Mouse (Mus musculus) forebrain, embryonic 15.5 days (tissue): ENCODE measurements at regions not wholly inside any gene's neighbourhood (a gene's known extent, or its start where the extent isn't known, plus 50 kb on each side); places are given as distances from the start of the nearest gene placed in this dataset.

Experiments
- ATAC-seq: fragments of 200-750 bp; cut with Nextera tagmentation; replicated peaks from 2 replicates; pipeline ENCODE4 v1.8.0; 2017; ENCODE audit warnings: mild to moderate bottlenecking, moderate TSS enrichment, moderate library complexity
- H3K27ac ChIP-seq: fragments of 300-500 bp; sonication (generic); replicated peaks from 2 replicates; pipeline ENCODE4 v1.5.1; 2015; ENCODE audit warnings: mild to moderate bottlenecking, inconsistent platforms
- H3K27me3 ChIP-seq: fragments of 300-500 bp; sonication (generic); 2 replicates; pipeline ENCODE4 v1.6.1; 2015; ENCODE audit warnings: inconsistent platforms
- H3K36me3 ChIP-seq: fragments of 300-500 bp; sonication (generic); 2 replicates; pipeline ENCODE4 v1.6.1; 2015; ENCODE audit warnings: mild to moderate bottlenecking, inconsistent platforms
- H3K4me1 ChIP-seq: fragments of 300-500 bp; sonication (generic); 2 replicates; pipeline ENCODE4 v1.6.1; 2015; ENCODE audit warnings: inconsistent platforms
- H3K4me2 ChIP-seq: fragments of 300-500 bp; sonication (generic); replicated peaks from 2 replicates; pipeline ENCODE4 v1.6.1; 2015; ENCODE audit warnings: mild to moderate bottlenecking, inconsistent platforms
- H3K4me3 ChIP-seq: fragments of 300-500 bp; sonication (generic); 2 replicates; pipeline ENCODE4 v1.5.1; 2015; ENCODE audit warnings: mild to moderate bottlenecking, inconsistent platforms
- H3K9ac ChIP-seq: fragments of 300-500 bp; sonication (generic); replicated peaks from 2 replicates; pipeline ENCODE4 v1.6.1; 2015; ENCODE audit warnings: mild to moderate bottlenecking, inconsistent platforms
- H3K9me3 ChIP-seq: fragments of 300-500 bp; sonication (generic); 2 replicates; pipeline ENCODE4 v1.6.1; 2016; ENCODE audit warnings: inconsistent platforms
- WGBS: fragments of 180-500 bp; shearing (Covaris S2); methylation state at CpG from one replicate; pipeline ENCODE4 v1.1.7; 2015; ENCODE audit warnings: mixed read lengths; 5-methylcytosine and 5-hydroxymethylcytosine counted together

DNA sequence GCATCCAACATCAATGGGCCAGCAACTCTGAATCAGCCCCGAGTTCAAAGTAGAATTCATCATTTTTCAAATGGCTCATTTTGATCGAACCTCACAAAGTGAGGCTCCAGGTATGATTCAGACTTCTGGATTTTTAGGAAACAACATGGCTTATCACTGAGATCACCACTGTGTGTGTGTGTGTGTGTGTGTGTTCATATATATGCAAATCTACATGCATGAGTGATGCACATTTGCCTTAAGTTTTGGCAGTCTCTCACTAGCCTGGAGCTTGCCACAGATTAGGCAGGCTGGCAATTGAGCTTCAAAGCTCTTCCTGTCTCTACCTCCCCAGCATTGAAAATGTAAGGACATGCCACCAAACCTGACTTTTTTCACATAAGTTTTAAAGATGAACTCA lies 195.1 kb upstream of the Mindy3 start:
- Histone ChIP-seq H3K4me1 (no peaks in the 10 kb centered on the region), H3K4me3 (no peak overlapping the region), H3K27me3 (no peaks in the 10 kb centered on the region), H3K4me2 (no peak overlapping the region), H3K27ac (no peak overlapping the region), H3K9me3 (no peaks in the 10 kb centered on the region), H3K9ac (no peak overlapping the region), H3K36me3 (no peaks in the 10 kb centered on the region)
- WGBS: 90% methylated on average over 2 of the region's 2 CpGs
- ATAC-seq: no peak

DNA sequence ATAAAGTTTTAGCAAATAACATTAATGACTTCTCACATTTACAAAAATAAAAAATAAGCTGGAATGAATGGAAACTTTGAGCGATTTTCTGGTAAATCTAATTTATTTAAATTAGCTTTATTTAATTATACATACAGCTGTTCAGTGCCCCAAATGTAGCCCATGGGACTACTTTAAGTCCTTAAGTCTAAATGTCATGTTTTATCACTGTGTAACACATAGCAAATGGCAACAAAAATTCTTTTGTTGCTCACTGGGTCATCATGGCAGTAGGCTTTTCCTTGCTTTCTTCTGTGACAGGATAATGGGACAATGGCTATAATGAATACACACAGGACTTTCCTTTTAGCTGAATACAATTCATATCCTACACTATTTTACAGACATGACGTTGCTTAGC lies 194.6 kb upstream of the Mindy3 start:
- no peaks in the 10 kb centered on the region for H3K4me1 ChIP-seq
- ATAC-seq: no peak
- H3K4me3 ChIP-seq: no peak overlapping the region
- no peak overlapping the region for H3K9ac ChIP-seq
- H3K27ac ChIP-seq: no peak overlapping the region
- no peaks in the 10 kb centered on the region for H3K9me3 ChIP-seq
- no peaks in the 10 kb centered on the region for H3K36me3 ChIP-seq
- H3K27me3 ChIP-seq: no peaks in the 10 kb centered on the region
- no peak overlapping the region for H3K4me2 ChIP-seq
- 58% methylated on average over 2 of the region's 2 CpGs for WGBS

DNA sequence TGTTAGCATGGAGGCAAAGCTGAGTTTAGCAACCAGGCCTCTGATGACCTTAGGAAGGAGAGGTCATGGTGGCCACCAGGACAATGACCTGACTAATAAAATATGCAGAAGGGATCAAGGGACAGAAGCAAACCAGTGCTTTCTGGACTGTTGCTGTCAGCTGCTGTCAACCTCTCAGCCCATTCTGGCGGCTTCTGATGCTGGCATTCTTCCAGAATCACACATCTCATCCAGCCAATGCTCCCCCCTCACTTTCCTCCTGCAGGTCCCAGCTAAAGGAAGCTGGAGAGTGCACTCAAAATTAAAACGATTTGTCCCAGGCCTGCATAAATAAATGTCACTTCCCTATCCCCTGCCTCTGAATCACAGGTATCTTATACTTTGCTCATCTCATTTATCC lies 163.3 kb upstream of the Mindy3 start:
- WGBS: 30% methylated on average over 2 of the region's 2 CpGs
- H3K9me3 ChIP-seq: no peaks in the 10 kb centered on the region
- ATAC-seq: peak; percentile 82

DNA sequence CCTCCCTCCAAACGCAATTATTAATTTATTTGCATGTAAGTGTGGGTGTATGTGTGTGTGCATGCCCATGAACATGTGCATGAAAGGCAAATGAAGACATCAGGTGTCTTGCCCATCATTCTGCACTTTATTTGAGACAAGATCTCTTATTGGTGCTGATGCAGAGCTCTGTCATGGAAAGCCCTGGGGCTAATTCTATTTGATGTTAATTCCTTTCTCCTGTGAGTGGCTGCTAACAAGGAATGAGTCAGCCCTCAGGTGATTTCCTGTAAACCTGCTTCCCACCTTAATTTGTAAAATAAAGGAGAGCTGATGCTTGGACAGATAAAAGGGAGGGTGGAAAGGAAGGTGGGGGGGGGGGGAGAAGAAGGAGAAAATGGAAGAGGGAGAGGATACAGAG lies 138.5 kb upstream of the Mindy3 start:
- no peak overlapping the region for H3K27ac ChIP-seq
- 54% methylated on average over 1 of the region's 1 CpGs for WGBS
- H3K27me3 ChIP-seq: no peaks in the 10 kb centered on the region
- H3K4me2 ChIP-seq: no peak overlapping the region
- no peaks in the 10 kb centered on the region for H3K4me1 ChIP-seq
- no peak overlapping the region for H3K9ac ChIP-seq
- ATAC-seq: no peak
- no peaks in the 10 kb centered on the region for H3K9me3 ChIP-seq
- H3K4me3 ChIP-seq: no peak overlapping the region
- H3K36me3 ChIP-seq: no peaks in the 10 kb centered on the region

More for the DNA sequence above, 163.3 kb upstream of the Mindy3 start:
- H3K9ac ChIP-seq: no peak overlapping the region
- H3K27me3 ChIP-seq: no peaks in the 10 kb centered on the region
- H3K4me3 ChIP-seq: no peak overlapping the region
- H3K4me2 ChIP-seq: no peak overlapping the region
- H3K27ac ChIP-seq: no peak overlapping the region
- peaks cover 6% of the 10 kb centered on the region for H3K4me1 ChIP-seq
- no peaks in the 10 kb centered on the region for H3K36me3 ChIP-seq

DNA sequence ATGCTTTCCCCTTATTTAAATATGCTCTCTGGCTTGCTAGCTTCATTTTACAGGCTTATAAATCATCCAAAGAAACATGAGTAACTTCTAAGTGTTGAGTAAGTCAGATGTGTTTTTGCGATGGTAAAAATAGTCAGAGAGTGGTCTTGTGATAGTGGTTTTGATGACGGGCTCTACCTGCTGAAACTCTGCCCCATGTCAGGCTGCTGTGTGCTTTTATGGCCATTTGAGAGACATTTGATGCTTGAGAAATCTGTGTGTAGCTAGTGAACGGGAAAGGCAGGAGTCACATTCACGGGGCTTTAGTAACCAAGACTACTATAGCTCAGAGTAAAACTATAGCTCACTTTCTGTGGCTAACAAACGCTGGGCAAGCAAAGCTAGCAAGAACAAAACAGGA lies 103.1 kb upstream of the Mindy3 start:
- Histone ChIP-seq H3K4me2 (no peak overlapping the region), H3K36me3 (no peaks in the 10 kb centered on the region), H3K9ac (no peak overlapping the region), H3K27me3 (no peaks in the 10 kb centered on the region), H3K9me3 (no peaks in the 10 kb centered on the region), H3K4me1 (no peaks in the 10 kb centered on the region), H3K4me3 (no peak overlapping the region), H3K27ac (no peak overlapping the region)
- WGBS: 66% methylated on average over 5 of the region's 5 CpGs
- no peak for ATAC-seq

DNA sequence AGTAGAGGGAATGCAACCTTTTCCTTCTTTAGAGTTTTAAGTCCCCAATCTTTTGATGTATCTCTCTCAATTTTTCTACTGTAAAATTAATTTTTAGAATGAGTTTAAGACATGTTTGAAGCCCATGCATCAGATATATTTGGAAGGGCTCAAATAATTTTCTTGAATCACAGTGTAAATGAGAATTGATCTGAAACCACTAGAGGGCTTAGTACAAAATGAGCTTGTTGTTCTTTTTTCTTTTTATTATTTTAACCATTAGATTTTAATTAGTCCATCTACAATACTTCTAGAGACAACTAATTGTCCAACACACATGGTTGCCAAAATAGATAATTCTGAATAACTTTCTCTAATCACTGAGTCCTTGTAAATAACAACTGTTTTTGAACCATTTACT lies 102.5 kb upstream of the Mindy3 start:
- Histone ChIP-seq H3K4me3 (no peak overlapping the region), H3K4me2 (no peak overlapping the region), H3K9ac (no peak overlapping the region), H3K27me3 (no peaks in the 10 kb centered on the region), H3K36me3 (no peaks in the 10 kb centered on the region), H3K9me3 (no peaks in the 10 kb centered on the region), H3K27ac (no peak overlapping the region), H3K4me1 (no peaks in the 10 kb centered on the region)
- no peak for ATAC-seq

DNA sequence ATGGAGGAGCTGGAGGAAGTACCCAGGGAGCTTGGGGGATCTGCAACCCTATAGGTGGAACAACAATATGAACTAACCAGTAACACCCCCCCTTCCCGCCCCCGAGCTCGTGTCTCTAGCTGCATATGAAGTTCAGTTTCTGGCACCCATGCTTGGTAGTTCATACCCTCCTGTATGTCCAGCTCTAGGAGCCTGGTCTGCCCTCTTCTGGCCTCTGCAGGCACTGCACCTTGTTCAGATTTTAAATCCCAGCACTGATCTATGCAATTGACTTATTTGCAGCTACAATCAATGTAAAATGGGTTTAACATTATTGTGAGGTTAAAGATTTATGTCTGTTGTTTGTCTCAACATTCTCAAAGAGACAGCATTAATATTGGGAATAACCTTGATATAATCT lies 73.1 kb upstream of the Mindy3 start:
- H3K4me1 ChIP-seq: no peaks in the 10 kb centered on the region
- no peaks in the 10 kb centered on the region for H3K36me3 ChIP-seq
- 79% methylated on average over 3 of the region's 3 CpGs for WGBS
- H3K9me3 ChIP-seq: no peaks in the 10 kb centered on the region
- no peak overlapping the region for H3K9ac ChIP-seq
- H3K27ac ChIP-seq: no peak overlapping the region
- ATAC-seq: no peak
- H3K4me3 ChIP-seq: no peak overlapping the region
- no peaks in the 10 kb centered on the region for H3K27me3 ChIP-seq
- no peak overlapping the region for H3K4me2 ChIP-seq

DNA sequence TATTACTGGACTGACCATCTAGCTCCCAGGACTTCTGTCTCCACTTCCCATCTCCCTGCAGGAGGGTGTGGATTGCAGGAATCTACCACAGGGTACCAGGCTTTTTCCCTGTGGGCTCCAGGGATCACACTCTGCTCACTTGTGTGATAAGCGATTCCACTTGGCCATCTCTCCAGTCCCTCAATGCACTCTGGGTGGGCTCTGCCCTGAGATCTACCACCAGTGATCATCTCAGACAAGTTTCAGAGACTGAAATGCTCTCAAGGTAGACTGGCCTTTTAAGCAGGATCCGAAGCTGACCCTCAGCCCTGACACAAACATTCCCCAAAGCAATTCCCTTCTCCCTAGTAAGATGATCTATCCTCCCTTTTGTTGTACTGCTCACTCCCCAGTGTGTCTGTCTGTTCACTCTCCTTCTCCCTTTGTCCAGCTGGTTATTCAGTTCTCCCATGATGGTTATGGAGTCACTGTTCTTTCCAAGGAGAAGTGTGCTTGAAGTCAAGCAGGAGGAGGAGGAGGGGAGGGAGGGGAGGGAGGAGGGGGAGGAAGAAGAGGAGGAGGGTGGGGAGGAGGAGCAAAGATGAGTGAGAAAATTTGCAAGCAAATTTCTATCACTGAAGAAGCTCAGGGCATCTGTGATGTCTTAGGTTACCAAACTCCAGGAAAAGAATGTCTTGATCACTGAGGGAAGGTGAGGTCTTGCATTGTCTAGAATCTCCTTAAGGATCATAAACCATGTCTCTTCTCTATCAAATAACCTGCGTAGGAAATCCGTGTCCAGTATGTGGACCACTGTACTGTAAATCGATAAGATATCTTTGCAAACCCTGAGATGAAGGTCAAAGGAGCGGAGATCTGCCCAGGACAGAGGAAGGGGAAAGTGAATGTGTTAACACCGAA lies 50.4 kb upstream of the Mindy3 start:
- no peaks in the 10 kb centered on the region for H3K9me3 ChIP-seq
- H3K4me3 ChIP-seq: no peak overlapping the region
- no peak overlapping the region for H3K4me2 ChIP-seq
- H3K9ac ChIP-seq: no peak overlapping the region
- no peak for ATAC-seq
- H3K27me3 ChIP-seq: no peaks in the 10 kb centered on the region
- H3K36me3 ChIP-seq: no peaks in the 10 kb centered on the region
- no peaks in the 10 kb centered on the region for H3K4me1 ChIP-seq
- H3K27ac ChIP-seq: no peak overlapping the region
- WGBS: 88% methylated on average over 7 of the region's 7 CpGs
